Mouse (Mus musculus) frontal cortex, postnatal 10 days (tissue): ENCODE results near the gene Acaca.

Experiments
- DNase-seq, 2 experiments: peaks; one replicate each; pipeline ENCODE4 v3.0.0; 2022; ENCODE audit warnings: low spot score in 2 of 2, mixed read lengths in 1 of 2

Acaca gene

DNA sequence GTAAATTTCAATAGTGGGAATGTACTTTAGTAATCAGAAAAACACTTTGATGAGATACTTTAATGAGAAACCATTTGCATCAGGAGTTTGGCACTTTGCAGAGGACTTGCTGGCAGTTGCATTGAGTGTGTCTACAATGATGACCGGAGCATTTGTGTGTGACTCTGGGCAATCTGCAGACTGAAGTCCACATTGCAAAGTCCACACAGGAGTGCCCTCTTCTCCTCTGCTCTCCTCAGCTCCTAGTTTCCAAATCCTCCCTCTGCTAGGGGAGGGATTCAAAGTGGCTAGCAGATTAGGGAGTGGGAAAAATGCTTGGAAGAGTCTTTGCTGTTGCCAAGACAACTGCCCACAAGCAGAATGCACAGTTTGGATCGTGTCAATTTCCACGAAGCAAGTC is 16.6 kb downstream of the Acaca start:
- DNase-seq, result no peak

DNA sequence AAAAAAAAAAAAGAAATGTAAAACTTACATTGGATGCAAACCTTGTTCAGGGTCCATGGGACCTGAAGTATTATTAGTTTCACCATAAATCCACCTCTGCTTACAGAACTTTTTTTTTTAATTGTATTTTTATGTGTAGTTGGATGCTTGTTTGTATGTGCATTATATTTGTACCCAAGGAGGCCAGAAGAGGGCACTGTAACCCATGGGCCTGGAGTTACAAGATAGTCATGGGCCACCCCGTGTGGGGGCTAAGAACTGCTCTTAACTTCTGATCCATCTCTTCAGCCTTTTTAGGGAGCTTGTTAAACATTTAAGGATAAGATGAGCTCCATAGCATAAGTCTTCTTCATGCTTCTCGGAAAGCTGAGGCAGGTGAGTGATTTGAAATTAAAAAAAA is 21.4 kb downstream of the Acaca start:
- DNase-seq, result no peak

DNA sequence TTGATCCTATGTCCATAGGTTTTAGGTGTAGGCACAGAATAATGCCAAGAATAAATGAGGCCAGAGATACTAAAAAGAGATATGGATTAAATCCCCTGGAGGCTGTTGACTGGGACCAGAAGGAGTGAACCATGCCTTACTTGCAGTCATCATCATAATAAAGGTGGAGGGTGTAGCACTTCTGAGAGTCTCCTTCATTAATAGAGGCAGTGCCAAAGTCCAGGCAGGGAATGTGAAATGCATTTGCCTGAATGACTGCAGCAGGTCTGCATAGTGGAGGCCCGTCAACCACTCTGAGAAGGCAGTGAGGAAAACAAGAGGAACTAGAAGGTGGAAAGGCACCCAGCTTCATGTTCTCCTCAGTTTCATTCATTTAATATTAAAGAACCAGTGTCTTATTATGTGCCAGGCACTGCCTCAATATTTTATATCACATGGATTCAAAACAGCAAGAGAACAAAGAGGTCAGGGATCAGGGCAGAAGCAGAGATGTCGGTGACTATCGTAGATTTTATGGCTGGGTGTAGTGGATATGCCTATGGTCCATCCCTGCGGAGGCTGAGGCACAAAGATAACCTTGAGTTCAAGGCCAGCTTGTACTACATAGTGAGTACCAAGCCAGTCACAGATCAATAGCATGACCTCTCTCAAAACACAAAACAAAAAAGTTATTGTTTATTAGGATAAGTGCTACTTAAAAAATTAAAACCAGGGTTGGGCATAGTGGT is 27.2 kb downstream of the Acaca start:
- DNase-seq, result no peak

DNA sequence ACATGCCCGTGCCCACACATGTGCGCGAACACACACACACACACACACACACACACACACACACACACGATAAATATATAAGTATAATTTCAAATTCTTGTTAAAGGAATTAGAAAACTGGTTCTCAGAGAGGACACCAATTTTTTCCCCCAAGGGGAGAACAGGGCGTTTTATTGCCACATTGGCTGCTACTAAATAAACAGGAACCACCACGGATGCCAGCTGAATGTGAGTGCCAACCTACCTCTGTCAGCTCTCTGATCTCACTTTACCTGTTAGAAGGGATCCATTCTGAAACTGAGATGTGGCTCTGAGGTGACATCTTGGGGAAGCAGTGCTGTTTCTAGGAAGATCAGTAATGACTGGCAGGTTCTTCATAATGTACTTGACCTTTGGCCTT is 34.7 kb downstream of the Acaca start:
- DNase-seq, result no peak

DNA sequence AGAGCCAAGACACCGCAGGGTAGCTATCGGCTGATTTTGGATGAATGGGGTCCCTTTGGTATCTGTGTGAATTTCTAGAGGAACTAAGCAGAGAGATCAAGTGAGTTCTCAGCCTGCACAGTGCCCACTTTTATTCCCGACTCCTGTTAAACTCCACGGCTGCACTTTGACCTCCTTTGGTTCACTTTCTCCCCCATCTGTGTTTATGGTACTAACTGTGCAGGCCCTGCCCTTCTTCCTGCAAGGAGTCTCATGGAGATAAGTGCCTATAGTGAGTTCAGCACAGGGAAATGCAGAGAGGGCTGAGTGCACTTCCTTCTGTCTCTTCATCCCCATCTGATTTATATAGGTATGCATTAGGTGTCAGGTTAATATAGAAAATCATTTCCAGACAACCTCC is 35.1 kb downstream of the Acaca start:
- no peak for DNase-seq

DNA sequence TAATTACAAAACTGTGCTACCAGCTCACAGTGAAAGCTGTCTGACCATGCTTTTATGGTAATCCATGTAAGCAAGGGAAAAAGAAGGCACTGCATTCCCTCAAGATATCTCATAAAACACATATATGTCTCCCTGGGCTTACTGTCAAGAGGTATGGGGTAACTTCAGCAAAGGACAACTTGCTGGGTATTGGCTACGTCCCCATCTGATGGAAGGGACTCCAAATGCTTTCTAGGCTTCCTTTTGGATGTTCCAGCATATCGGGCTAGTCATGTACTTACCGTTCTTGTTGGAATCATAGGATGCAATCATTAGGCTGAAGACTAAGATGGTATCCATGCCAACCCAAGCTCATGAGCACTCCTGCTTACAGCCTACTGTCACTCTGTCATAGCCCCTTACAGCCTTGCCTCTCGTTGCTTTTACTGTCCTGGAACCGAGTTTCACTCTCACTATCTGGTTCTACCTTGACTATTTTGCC is 37.6 kb downstream of the Acaca start, which contains the start of gene Gm11437:
Gene Gm11437, minus strand, starts transcription at position 431 of the 481 bp plus-strand sequence.
- DNase-seq, result no peak

DNA sequence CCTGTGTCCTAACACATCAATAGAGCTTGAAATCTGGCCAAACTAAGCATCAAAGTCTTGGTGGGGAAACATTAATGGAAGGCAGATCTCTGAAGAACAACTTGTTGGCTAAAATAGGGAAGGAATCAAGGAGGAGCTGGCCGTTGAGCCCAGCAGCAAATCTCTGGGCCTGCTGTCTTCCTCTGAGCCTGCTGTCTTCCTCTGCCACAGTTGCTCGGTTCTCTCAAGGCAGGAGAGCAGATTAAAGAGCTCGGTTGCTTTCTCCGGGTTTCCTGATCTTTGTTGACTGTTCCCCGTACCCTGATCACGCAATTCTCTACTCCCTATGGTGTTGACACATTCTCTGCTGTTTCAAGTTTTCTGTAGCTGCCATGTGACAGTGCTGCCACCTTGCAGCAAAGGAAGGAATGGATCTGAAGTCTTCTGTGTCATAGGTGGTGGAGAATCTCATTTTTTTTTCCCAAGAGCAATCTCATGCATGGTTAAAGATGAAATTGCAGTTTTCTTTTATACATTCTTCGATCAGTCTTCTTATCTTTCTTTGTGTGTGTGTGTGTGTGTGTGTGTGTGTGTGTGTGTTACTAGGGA is 39.3 kb downstream of the Acaca start:
- peak; percentile 14 to 53 for DNase-seq

DNA sequence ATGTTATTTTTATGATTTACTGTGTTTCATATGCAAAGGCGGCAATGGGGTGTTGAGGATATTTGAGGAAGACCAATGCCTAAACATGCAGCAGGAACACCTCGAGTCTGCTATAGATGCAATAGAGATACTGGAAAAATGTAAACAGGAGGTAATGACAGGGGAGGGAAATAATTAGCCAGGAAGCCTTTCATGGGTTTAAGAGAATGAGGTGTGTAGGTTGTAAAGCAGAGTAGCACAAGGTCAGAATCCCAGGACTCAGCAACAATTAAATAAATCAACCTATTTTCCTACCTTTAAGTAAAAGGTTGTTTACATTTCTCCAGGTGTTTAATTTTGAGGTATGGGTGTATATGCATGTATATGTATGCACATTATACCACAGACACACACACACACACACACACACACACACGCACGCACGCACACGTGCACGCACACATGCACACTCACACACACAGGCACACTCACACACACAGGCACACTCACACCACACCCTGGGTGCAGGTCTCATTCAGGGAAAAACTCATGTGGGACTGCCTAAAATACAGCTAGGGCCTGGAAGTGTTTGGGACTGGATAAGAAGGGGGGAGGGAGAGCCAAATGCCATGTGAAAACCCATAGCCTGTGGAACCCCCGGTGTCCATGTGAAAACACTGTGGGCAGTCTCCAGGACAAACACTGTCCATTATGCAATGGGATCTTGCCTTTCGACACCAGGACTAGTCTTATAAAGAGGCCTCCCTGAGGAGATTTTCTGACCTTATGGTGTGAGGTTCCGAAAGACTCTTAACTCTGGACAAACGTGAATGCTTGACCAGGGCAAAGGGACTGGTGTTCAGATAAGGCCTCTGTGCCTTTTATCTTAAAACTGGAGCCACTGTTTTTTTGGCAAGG is 43.3 kb downstream of the Acaca start:
- DNase-seq, result no peak

DNA sequence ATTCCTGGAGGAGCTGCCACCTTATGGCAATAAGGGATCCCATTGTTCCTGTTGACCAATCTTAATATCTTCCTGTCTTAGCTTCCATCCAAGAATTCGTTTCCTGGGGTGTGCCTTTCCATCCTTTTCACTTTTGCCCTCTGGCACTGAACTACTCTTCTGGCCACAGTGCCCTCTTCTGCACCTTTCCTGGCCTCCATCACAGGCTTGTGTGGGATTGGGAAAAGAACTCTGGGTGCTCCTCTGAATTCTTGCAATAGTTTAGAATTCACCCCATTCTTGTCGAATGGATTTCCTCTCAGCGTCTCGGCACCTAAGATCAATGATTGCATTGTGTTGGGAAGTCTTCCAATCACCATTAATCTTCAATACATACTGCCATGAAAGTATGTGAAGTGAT is 49.1 kb downstream of the Acaca start:
- DNase-seq, result no peak

DNA sequence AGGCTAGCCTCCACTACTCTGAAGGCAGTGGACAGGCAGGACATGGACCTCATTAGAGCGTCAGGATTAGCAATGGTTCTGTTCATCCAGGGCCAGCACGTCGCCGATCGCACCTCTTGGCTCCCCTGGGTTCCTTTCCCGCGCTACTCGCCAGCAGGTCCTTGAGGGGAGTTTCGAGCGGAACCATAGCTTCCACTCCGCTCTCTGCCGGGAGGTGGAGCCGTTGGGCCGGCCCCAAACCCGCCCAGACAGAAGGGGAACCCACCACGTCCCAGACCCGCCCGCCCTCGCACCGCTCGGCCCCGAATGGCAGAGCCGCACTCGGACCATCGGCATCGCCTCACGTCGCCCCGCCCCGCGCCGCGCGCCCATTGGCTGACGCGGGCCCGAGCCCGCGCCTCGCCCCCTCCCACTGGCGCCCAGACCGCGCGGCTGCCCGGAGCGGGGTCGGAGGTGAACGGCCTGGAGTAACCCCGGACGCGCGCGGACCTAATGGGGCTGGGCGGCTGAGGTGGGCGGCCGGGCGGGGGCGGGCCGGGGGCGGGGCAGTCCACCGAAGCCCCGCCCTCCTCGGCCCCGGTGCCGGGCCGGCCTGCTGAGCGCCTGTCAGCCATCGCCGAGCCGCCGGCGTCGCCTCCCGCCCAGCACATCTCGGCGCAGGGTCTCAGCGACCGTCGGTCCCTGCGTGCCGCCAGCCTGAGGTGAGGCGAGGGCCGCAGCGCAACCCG is 49.9 kb downstream of the Acaca start:
- peak; percentile 92 to 94 for DNase-seq

DNA sequence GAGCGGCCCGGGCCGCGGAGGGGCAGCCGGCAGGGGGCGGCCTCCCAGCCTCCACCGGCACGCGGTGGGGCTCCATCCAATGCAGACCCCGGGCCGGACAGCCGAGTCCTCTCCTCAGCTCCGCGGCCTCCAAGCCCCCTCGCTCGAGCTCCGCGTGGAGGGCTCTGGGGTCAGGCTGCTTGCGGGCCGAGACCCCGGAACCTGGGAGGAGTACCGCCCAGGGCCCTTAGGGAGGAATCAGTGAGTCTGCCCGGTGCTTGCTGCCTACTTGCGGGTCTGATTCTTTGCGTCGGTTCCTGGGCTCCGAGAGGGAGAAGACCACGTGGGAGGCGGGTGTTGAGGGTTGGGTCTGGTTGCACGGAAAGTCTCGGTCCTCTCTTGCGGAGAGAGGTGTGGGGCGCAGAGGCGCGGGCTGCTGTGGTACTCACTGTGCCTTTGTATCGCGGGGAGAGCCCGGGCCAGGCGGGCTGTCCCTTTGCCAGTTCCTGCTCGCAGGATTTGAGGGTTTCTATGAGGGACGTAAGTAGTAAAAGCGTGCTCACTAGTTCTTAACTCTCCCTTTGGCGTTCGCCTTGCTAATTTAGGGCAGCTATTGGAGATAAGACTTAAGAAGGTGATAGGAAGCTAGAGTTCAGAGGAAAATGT is 50.6 kb downstream of the Acaca start:
- DNase-seq, result peak; percentile 72 to 75

DNA sequence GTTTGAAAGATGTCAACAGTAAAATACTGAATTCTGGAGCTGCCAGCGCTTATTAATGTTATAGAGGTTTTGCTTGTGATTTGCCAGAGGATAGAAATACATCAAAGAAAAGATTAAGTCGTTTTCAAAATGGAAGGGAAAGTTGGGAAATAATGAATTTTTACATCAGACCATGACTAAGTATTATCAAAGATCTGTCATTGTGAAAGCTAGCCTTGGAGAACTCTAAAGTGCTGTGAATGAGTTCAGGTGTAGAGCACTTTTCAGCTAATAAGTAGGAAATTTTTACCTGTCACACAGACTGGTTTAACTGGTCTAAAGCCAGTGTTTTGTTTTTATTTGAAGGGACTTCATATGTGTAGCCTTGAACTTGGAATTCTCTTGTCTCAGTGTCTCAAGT is 51.8 kb downstream of the Acaca start:
- no peak for DNase-seq

DNA sequence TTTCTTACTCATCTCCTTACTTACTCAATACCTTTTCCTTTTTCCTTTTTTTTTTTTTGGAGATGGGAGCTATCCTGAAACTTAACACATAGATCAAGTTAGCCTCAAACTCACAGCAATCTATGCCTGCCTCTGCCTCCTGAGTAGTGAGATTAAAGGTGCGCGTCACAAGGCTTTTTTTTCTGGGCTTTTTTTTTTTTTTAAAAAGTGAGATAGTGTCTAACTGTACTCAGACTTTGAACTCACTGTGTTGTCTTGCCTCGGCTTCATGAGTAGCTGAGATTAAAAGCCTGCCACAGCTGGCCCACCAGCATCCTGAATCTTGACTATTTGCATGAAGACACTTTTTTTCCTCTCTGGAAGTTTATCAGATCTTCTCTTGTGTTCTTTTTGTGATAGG is 59.1 kb downstream of the Acaca start:
- DNase-seq, result no peak

DNA sequence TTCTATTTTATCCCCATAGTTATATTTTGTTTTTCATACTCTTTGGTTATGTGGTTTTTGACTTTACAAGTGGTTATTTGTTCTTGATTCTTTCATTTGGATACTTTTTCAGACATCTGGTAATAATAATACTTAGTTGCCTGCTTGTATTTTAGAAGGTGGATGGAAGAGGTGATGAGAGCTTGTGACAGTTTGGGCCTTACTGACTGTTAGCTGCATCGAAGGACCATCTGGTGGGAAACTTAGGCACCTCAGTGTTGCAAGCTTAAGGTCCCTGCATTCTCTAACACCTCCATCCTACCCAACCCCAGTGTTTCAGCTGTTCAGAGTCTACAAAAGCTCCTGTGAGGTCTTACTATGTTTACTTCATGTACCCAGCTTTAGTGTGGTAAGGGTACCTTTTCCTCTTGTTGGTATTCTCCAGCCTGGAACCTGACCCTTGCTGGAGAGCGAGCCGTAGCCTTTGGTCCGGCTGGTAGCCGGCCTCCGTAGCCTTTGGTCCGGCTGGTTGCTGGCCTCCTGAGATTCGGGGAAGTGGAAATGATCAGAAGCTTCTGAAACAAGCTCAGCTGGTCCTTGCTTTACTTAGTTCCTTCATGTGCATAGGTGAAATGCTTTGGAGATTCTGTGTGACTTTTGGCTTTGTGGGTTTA is 61.2 kb downstream of the Acaca start:
- no peak for DNase-seq

DNA sequence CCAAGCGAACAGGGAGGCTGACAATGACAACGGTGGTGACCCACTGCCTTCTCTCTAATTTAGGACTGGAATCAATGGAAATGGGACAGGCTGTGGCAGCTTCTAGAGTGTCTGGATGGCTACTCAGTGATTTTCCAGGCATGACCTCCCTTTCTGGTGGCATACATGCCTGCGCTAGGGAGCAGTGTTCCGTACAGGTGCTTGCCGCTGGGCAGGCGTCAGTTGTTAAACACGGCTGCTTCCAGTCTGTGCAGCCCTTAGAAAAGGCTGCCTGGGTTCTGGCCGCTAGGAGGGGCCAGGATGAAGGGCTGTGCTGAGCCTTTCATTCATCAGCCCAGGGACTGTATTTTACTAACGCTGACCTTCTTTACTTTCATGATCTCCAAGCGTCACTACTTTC is 63.8 kb downstream of the Acaca start:
- no peak for DNase-seq

DNA sequence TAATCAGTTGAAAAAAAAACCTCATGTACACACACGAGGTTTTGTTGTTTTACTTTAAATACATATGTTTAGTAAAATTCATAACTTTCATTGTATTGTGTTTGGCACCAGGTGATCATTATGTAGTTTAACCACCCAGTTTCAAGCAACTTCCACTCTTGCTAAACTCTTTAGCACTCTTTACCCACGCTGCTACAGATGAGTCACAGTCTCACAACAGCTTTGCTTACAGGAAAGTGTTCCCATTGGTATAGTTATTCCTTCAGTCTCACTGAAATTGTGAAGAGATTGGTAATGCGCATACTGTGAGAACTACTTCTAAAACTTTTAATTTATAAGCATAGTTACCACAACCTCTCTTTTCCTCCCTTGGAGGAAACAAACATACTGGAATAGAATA is 65.3 kb downstream of the Acaca start:
- no peak for DNase-seq

DNA sequence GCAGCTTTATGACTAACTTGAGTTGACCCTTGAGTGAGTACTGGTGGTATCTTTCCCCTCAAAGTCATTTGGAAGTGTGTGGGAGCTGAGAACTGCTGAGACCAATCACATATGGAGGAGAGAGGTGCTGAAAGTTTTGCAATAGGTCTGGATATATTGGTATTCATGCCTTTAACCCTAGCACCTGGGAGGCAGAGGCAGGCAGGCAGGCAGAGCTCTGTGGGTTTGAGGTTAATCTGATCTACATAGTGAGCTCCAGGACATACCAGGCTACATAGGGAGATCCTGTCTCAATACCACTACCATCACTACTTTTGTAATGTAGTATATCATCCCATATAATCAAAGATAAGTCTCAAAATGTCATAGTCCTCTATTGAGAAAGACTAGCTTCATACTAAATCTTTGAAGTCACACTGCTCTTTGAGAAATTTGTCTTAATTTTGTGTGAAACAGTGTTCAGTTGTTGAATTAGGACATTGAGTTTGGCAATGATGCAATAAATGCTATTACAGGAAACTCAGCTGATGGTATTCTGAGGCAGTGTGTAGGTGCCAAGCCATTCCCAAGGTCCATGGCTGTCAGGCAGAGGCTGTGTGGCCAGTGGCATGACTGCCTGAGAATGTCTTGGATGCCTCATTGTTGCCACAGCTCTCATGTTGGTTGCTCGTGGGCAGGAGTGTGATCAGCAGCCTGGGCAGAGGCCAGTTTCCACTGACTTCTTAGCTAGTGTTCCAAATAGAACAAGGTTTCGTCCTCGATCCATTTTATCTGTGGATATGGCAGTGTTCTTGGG is 68.3 kb downstream of the Acaca start:
- no peak for DNase-seq

DNA sequence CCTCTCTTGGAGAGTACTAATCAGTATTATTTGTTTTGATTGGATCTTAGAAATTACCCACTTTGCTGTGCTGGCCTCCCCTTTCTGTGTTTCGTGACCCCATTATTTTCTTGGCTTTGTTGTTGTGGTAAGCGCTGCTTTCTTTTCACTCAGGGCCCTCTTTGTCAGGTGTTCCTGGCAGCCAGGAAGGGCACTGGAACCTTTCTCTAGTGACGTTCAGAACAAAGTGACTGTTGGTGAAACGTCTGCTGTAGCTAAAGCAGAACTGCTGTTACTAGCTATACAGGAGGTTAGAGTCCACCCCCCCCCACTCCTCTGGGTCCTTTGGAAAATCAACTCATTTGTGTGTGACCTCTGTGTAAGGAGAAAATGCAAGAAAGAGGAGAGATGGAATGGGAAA is 76.3 kb downstream of the Acaca start:
- DNase-seq, result no peak

DNA sequence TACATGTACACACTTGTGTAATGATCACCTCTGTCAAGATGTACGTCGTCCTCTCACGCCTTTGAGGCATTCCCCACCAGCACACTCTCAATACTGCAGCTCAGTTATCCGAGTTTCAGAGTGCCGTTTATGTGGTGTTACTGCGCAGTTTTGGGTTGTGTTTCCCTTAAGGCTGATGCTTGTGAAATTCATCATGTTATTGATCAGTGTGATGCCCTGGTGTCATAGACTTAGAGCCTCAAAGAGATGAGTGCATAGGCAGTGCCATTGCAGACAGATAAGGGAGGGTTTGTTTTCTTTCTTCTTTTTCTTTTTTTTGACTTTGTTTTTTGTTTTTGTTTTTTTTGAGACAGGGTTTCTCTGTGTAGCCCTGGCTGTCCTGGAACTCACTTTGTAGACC is 81.4 kb downstream of the Acaca start:
- no peak for DNase-seq

DNA sequence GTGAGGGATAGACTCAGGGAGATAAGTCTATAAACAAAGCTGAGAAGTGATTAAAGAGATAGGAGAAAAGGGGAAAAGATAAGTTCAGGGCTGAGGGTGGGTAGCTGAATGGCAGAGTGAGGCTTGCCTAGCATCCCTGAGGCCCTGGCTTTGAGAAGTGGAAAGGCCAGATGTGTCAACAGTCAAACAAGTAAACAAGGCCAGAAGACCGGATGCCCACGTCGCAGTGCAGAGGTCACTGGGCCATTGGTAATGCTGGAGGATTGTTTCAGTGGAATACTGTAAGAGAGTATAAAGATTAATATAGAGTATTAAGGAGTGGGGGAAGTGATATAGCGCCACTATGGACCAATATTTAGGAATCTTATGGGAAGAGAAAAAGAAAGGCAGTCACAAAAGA is 89.5 kb downstream of the Acaca start:
- no peak for DNase-seq
